Mouse (Mus musculus) hindbrain, embryonic 12.5 days (tissue): ENCODE results near the gene Hexa. TPM values are rescaled to one million over a fixed set of nuclear protein-coding genes. Genes with fewer than 3 reads are reported as not detected.

ENCODE experiments used
- ATAC-seq: fragments of 200-750 bp; cut with Nextera tagmentation; 2 replicates; pipeline ENCODE4 v1.8.0; 2017; ENCODE audit warnings: moderate TSS enrichment; ENCODE audit not compliant: low FRiP score
- H3K27ac ChIP-seq: fragments of 300-500 bp; sonication (generic); 2 replicates; pipeline ENCODE4 v1.5.1; 2016; ENCODE audit warnings: mild to moderate bottlenecking
- H3K27me3 ChIP-seq: fragments of 300-500 bp; sonication (generic); 2 replicates; pipeline ENCODE4 v1.6.1; 2016; ENCODE audit warnings: mild to moderate bottlenecking
- H3K36me3 ChIP-seq: fragments of 300-500 bp; sonication (generic); 2 replicates; pipeline ENCODE4 v1.6.1; 2016; ENCODE audit warnings: mild to moderate bottlenecking
- H3K4me1 ChIP-seq: fragments of 300-500 bp; sonication (generic); 2 replicates; pipeline ENCODE4 v1.6.1; 2016
- H3K4me2 ChIP-seq: fragments of 300-500 bp; sonication (generic); replicated peaks from 2 replicates; pipeline ENCODE4 v1.6.1; 2016; ENCODE audit warnings: mild to moderate bottlenecking
- H3K4me3 ChIP-seq: fragments of 300-500 bp; sonication (generic); 2 replicates; pipeline ENCODE4 v1.5.1; 2016; ENCODE audit warnings: mild to moderate bottlenecking
- H3K9ac ChIP-seq: fragments of 300-500 bp; sonication (generic); 2 replicates; pipeline ENCODE4 v1.6.1; 2016; ENCODE audit warnings: mild to moderate bottlenecking, moderate library complexity
- H3K9me3 ChIP-seq: fragments of 300-500 bp; sonication (generic); replicated peaks from 2 replicates; pipeline ENCODE4 v1.6.1; 2016; ENCODE audit warnings: mild to moderate bottlenecking
- WGBS: fragments of 180-500 bp; shearing (Covaris S2); methylation state at CpG from one replicate; pipeline ENCODE4 v1.1.7; 2016; 5-methylcytosine and 5-hydroxymethylcytosine counted together
- polyA plus RNA-seq: library from polyadenylated mRNA; unstranded; fragments of >200 nt; fragmentation: Nextera tagmentation; extraction: Ambion mirVana; gene quantifications from 2 replicates; pipeline ENCODE4 v1.2.1, GENCODE M21; 2016

Gene Hexa
- polyA plus RNA-seq, 1 experiment from 2014 or later = 54.6 TPM

- Histone ChIP-seq H3K27ac (no peak overlapping the region), H3K27me3 (no peaks in the 10 kb centered on the region), H3K9me3 (no peaks in the 10 kb centered on the region), H3K4me3 (no peak overlapping the region), H3K4me2 (no peak overlapping the region), H3K36me3 (no peaks in the 10 kb centered on the region), H3K4me1 (0 out of 2 replicates have a peak, but pooled peaks cover 1% of the 10 kb centered on the region), H3K9ac (no peak overlapping the region)
- WGBS = 81% methylated on average over 4 of the region's 4 CpGs
- no peak for ATAC-seq
Observed at GRCm38 (mm10) chr9:59533889-59534288, 5.5 kb upstream of the Hexa start.

GRCm38 (mm10) chr9:59537651-59538050 is 1.7 kb upstream of the Hexa start:
- 83% methylated on average over 3 of the region's 3 CpGs for WGBS
- ATAC-seq = no peak
- H3K9me3 ChIP-seq = no peaks in the 10 kb centered on the region
- H3K9ac ChIP-seq = no peak overlapping the region
- no peak overlapping the region for H3K27ac ChIP-seq
- H3K27me3 ChIP-seq = no peaks in the 10 kb centered on the region
- no peaks in the 10 kb centered on the region for H3K36me3 ChIP-seq
- H3K4me3 ChIP-seq = no peak overlapping the region
- H3K4me1 ChIP-seq = peaks cover 16% of the 10 kb centered on the region
- no peak overlapping the region for H3K4me2 ChIP-seq

GRCm38 (mm10) chr9:59541617-59542016 is 2.3 kb downstream of the Hexa start:
- H3K27me3 ChIP-seq = no peaks in the 10 kb centered on the region
- ATAC-seq = no peak
- H3K4me3 ChIP-seq = no peak overlapping the region
- WGBS = 96% methylated on average over 6 of the region's 6 CpGs
- H3K36me3 ChIP-seq = no peaks in the 10 kb centered on the region
- no peaks in the 10 kb centered on the region for H3K9me3 ChIP-seq
- no peak overlapping the region for H3K9ac ChIP-seq
- H3K4me1 ChIP-seq = peaks cover 20% of the 10 kb centered on the region
- H3K4me2 ChIP-seq = no peak overlapping the region
- H3K27ac ChIP-seq = no peak overlapping the region

GRCm38 (mm10) chr9:59542766-59543324 is 3.5 kb downstream of the Hexa start:
- no peak overlapping the region for H3K4me3 ChIP-seq
- no peaks in the 10 kb centered on the region for H3K36me3 ChIP-seq
- no peak overlapping the region for H3K4me2 ChIP-seq
- H3K4me1 ChIP-seq = peaks cover 20% of the 10 kb centered on the region
- H3K27ac ChIP-seq = no peak overlapping the region
- no peak overlapping the region for H3K9ac ChIP-seq
- no peaks in the 10 kb centered on the region for H3K9me3 ChIP-seq
- ATAC-seq = no peak
- H3K27me3 ChIP-seq = no peaks in the 10 kb centered on the region

- Histone ChIP-seq H3K27me3 (no peaks in the 10 kb centered on the region), H3K4me2 (no peak overlapping the region), H3K9me3 (no peaks in the 10 kb centered on the region), H3K36me3 (no peaks in the 10 kb centered on the region), H3K27ac (no peak overlapping the region), H3K4me3 (no peak overlapping the region), H3K9ac (no peak overlapping the region), H3K4me1 (peaks cover 16% of the 10 kb centered on the region)
- no peak for ATAC-seq
- WGBS = 90% methylated on average over 5 of the region's 5 CpGs
Observed at GRCm38 (mm10) chr9:59544739-59545138, 5.4 kb downstream of the Hexa start.

GRCm38 (mm10) chr9:59547869-59548268 is 8.5 kb downstream of the Hexa start:
- 95% methylated on average over 1 of the region's 1 CpGs for WGBS
- H3K36me3 ChIP-seq = 0 out of 2 replicates have a peak, but pooled peaks cover 6% of the 10 kb centered on the region
- ATAC-seq = no peak

GRCm38 (mm10) chr9:59548961-59549487 is 9.7 kb downstream of the Hexa start:
- Histone ChIP-seq H3K9me3 (no peaks in the 10 kb centered on the region), H3K4me2 (no peak overlapping the region), H3K27ac (no peak overlapping the region), H3K4me3 (no peak overlapping the region), H3K27me3 (no peaks in the 10 kb centered on the region), H3K4me1 (no peaks in the 10 kb centered on the region), H3K36me3 (peaks cover 7% of the 10 kb centered on the region; the same call in 1 of the 2 replicates), H3K9ac (no peak overlapping the region)
- ATAC-seq = no peak
- 76% methylated on average over 2 of the region's 2 CpGs for WGBS

More at GRCm38 (mm10) chr9:59547869-59548268, 8.5 kb downstream of the Hexa start:
- H3K9ac ChIP-seq = no peak overlapping the region
- H3K27ac ChIP-seq = no peak overlapping the region
- no peak overlapping the region for H3K4me3 ChIP-seq
- H3K4me2 ChIP-seq = no peak overlapping the region
- no peaks in the 10 kb centered on the region for H3K9me3 ChIP-seq
- 0 out of 2 replicates have a peak, but pooled peaks cover 2% of the 10 kb centered on the region for H3K4me1 ChIP-seq
- no peaks in the 10 kb centered on the region for H3K27me3 ChIP-seq

- H3K9ac ChIP-seq = no peak overlapping the region
- H3K27me3 ChIP-seq = no peaks in the 10 kb centered on the region
- H3K27ac ChIP-seq = no peak overlapping the region
- H3K4me1 ChIP-seq = no peaks in the 10 kb centered on the region
- peaks cover 16% of the 10 kb centered on the region; the same call in 1 of the 2 replicates for H3K36me3 ChIP-seq
- H3K9me3 ChIP-seq = no peaks in the 10 kb centered on the region
- WGBS = 86% methylated on average over 4 of the region's 4 CpGs
- no peak overlapping the region for H3K4me2 ChIP-seq
- ATAC-seq = no peak
- no peak overlapping the region for H3K4me3 ChIP-seq
Observed at GRCm38 (mm10) chr9:59550077-59550476, 10.7 kb downstream of the Hexa start.

- Histone ChIP-seq H3K4me1 (no peaks in the 10 kb centered on the region), H3K4me3 (no peak overlapping the region), H3K27ac (no peak overlapping the region), H3K4me2 (no peak overlapping the region), H3K27me3 (no peaks in the 10 kb centered on the region), H3K36me3 (peaks cover 20% of the 10 kb centered on the region; the same call in 1 of the 2 replicates), H3K9me3 (no peaks in the 10 kb centered on the region), H3K9ac (no peak overlapping the region)
- 86% methylated on average over 5 of the region's 5 CpGs for WGBS
- no peak for ATAC-seq
Observed at GRCm38 (mm10) chr9:59551017-59551416, 11.7 kb downstream of the Hexa start.

GRCm38 (mm10) chr9:59551620-59552031 is 12.3 kb downstream of the Hexa start:
- no peaks in the 10 kb centered on the region for H3K9me3 ChIP-seq
- no peak overlapping the region for H3K4me3 ChIP-seq
- peaks cover 24% of the 10 kb centered on the region for H3K36me3 ChIP-seq
- no peak for ATAC-seq
- WGBS = 83% methylated on average over 3 of the region's 3 CpGs
- no peaks in the 10 kb centered on the region for H3K4me1 ChIP-seq
- no peaks in the 10 kb centered on the region for H3K27me3 ChIP-seq
- no peak overlapping the region for H3K4me2 ChIP-seq
- H3K9ac ChIP-seq = no peak overlapping the region
- no peak overlapping the region for H3K27ac ChIP-seq

GRCm38 (mm10) chr9:59552610-59553009 is 13.3 kb downstream of the Hexa start:
- Histone ChIP-seq H3K4me2 (no peak overlapping the region), H3K9me3 (no peaks in the 10 kb centered on the region), H3K27me3 (no peaks in the 10 kb centered on the region), H3K4me3 (no peak overlapping the region), H3K4me1 (no peaks in the 10 kb centered on the region), H3K9ac (no peak overlapping the region), H3K36me3 (peaks cover 34% of the 10 kb centered on the region), H3K27ac (no peak overlapping the region)
- 90% methylated on average over 5 of the region's 5 CpGs for WGBS
- ATAC-seq = no peak

GRCm38 (mm10) chr9:59553719-59554118 is 14.4 kb downstream of the Hexa start:
- no peaks in the 10 kb centered on the region for H3K4me1 ChIP-seq
- WGBS = 94% methylated on average over 4 of the region's 4 CpGs
- peaks cover 45% of the 10 kb centered on the region for H3K36me3 ChIP-seq
- no peaks in the 10 kb centered on the region for H3K27me3 ChIP-seq
- H3K4me3 ChIP-seq = no peak overlapping the region
- no peak overlapping the region for H3K9ac ChIP-seq
- no peak overlapping the region for H3K27ac ChIP-seq
- H3K4me2 ChIP-seq = no peak overlapping the region
- no peak for ATAC-seq
- no peaks in the 10 kb centered on the region for H3K9me3 ChIP-seq

- Histone ChIP-seq H3K4me1 (0 out of 2 replicates have a peak, but pooled peaks cover 2% of the 10 kb centered on the region), H3K27me3 (no peaks in the 10 kb centered on the region; the same call in 1 of the 2 replicates), H3K36me3 (peaks cover 37% of the 10 kb centered on the region), H3K9ac (no peak overlapping the region), H3K9me3 (no peaks in the 10 kb centered on the region), H3K4me3 (no peak overlapping the region), H3K4me2 (no peak overlapping the region), H3K27ac (no peak overlapping the region)
- no peak for ATAC-seq
- WGBS = 27% methylated on average over 4 of the region's 4 CpGs
Observed at GRCm38 (mm10) chr9:59565600-59565999, 26.3 kb downstream of the Hexa start.
